In the genomic region with DNA sequence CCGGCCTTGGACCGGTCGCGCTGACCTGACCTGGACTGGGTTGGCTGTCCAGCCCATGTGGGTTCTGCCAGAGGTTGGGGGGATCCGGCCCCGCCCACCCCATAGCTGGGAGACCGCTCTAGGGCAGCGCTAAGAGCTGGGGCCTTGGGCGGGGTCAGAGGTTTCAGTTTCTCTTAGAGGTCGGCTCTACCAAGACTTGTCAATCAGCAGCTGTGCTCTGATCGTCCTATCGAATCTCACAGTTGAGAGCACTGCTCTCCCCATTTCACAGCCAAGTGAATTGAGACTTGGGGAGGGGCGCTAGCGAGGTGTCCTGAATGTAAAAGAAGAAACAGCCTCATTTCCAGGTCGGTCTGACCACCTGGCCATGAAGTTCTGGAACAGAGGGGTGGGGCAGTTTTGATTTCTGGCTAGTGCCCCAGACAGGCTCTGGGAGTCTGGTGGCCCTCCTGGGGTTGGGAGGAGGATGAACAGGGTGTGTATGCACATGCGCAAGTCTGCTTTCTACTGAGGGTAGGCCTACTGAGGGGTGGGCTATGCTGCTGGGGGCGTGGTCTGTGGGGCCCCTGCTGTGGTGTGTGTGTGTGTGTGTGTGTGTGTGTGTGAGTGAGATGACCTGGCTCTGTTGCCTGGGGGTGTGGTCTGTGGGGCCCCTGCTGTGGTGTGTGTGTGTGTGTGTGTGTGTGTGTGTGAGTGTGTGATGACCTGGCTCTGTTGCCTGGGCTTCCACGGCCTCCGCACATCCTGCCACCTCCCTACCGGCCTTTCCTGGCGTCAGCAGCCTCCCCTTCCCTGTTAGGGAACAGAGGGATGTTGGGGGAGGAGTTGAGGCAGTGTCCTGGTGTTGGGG, we compare ENCODE assay signal across 8 mouse cellular contexts. TPM values are rescaled to one million over a fixed set of nuclear protein-coding genes. Genes with fewer than 3 reads are reported as not detected.
A peak's percentile ranks its signal among the peaks of the same experiment; 100 is the strongest.
DNase-seq lines count a peak whose midpoint lies in the region; ATAC-seq and TF ChIP-seq lines count a peak whose summit lies in the region.

No protein-coding gene starts in this region.

- TF ChIP-seq CTCF in C2C12 (IDR thresholded peaks at IDR 0.05; ENCODE audit: control insufficient read depth, insufficient read depth, insufficient read length): no peak

- DNase-seq in NIH3T3 (ENCODE audit: low read depth): peak; percentile 90
- DNase-seq in kidney, adult 9 months: peak; percentile 60
- peak; percentile 75 for DNase-seq in lung, postnatal 10 days
- peak; percentile 63 for DNase-seq in retina, embryonic 14.5 days (ENCODE audit: low spot score)
- no peak for DNase-seq in layer of hippocampus, adult 11-12 months (ENCODE audit: low spot score)

- peaks cover 75% of the 10 kb centered on the region for H3K4me1 ChIP-seq in embryonic facial prominence, embryonic 13.5 days
- peaks cover 62% of the 10 kb centered on the region for H3K4me1 ChIP-seq in heart, embryonic 11.5 days (ENCODE audit: control insufficient read depth, insufficient read depth, low read length)

- H3K27me3 ChIP-seq in C2C12 (ENCODE audit: control insufficient read depth, insufficient read depth, insufficient read length): peaks cover 8% of the 10 kb centered on the region
- H3K27me3 ChIP-seq in embryonic facial prominence, embryonic 13.5 days: no peaks in the 10 kb centered on the region
- no peaks in the 10 kb centered on the region for H3K27me3 ChIP-seq in heart, embryonic 11.5 days (ENCODE audit: control insufficient read depth, insufficient read depth, low read length)

- peak overlapping the region; percentile 94 for H3K4me2 ChIP-seq in embryonic facial prominence, embryonic 13.5 days
- peak overlapping the region; percentile 71 for H3K4me2 ChIP-seq in heart, embryonic 11.5 days

- H3K9me3 ChIP-seq in embryonic facial prominence, embryonic 13.5 days: no peaks in the 10 kb centered on the region
- H3K9me3 ChIP-seq in heart, embryonic 11.5 days (replicated peaks; ENCODE audit: control insufficient read depth, low read length): no peaks in the 10 kb centered on the region

- H3K79me3 ChIP-seq in C2C12 (ENCODE audit: low read depth): peaks cover 6% of the 10 kb centered on the region

- ATAC-seq in embryonic facial prominence, embryonic 13.5 days (ENCODE audit: insufficient number of reproducible peaks, insufficient read depth, low FRiP score, low TSS enrichment, low read depth): peak; percentile 38
- ATAC-seq in heart, embryonic 11.5 days (replicated peaks; ENCODE audit: insufficient number of reproducible peaks, low FRiP score, low TSS enrichment): peak; percentile 58

- H3K79me2 ChIP-seq in C2C12 (ENCODE audit: control insufficient read depth, insufficient read depth): peaks cover 44% of the 10 kb centered on the region

- no peaks in the 10 kb centered on the region for H3K36me3 ChIP-seq in C2C12 (ENCODE audit: control insufficient read depth, insufficient read depth)
- H3K36me3 ChIP-seq in embryonic facial prominence, embryonic 13.5 days: peaks cover 16% of the 10 kb centered on the region
- H3K36me3 ChIP-seq in heart, embryonic 11.5 days (ENCODE audit: control insufficient read depth, insufficient read depth, low read length): no peaks in the 10 kb centered on the region

- peak overlapping the region; percentile 98 for H3ac ChIP-seq in C2C12 (ENCODE audit: control insufficient read depth, insufficient read length, low read depth)

- peak overlapping the region; percentile 78 for H3K4me3 ChIP-seq in C2C12 (ENCODE audit: insufficient read depth, poor library complexity, severe bottlenecking)
- H3K4me3 ChIP-seq in embryonic facial prominence, embryonic 13.5 days: peak overlapping the region; percentile 97
- peak overlapping the region; percentile 71 for H3K4me3 ChIP-seq in heart, embryonic 11.5 days (ENCODE audit: low read depth, low read length)

- under 1% methylated on average over 21 of the region's 21 CpGs for WGBS in embryonic facial prominence, embryonic 13.5 days
- under 1% methylated on average over 21 of the region's 21 CpGs for WGBS in heart, embryonic 11.5 days (ENCODE audit: insufficient replicate concordance)

- peak overlapping the region; percentile 90 for H3K27ac ChIP-seq in embryonic facial prominence, embryonic 13.5 days
- peak overlapping the region; percentile 91 for H3K27ac ChIP-seq in heart, embryonic 11.5 days (ENCODE audit: low read depth, low read length)

- peak overlapping the region; percentile 94 for H3K9ac ChIP-seq in embryonic facial prominence, embryonic 13.5 days
- peak overlapping the region; percentile 79 for H3K9ac ChIP-seq in heart, embryonic 11.5 days (ENCODE audit: low read depth, low read length)

TF ChIP-seq in C2C12, 6 proteins besides CTCF, POLR2A, EP300 and RAD21:
- TF ChIP-seq USF1 (IDR thresholded peaks at IDR 0.05; ENCODE audit: low read depth) (no peak), CEBPB (IDR thresholded peaks at IDR 0.05; ENCODE audit: low read depth) (no peak), MYOG (IDR thresholded peaks at IDR 0.05; ENCODE audit: control insufficient read depth, extremely low read depth, insufficient read length) (no peak), FOSL1 (IDR thresholded peaks at IDR 0.05; ENCODE audit: insufficient read depth, low read length, poor library complexity, severe bottlenecking) (no peak), MYOD1 (IDR thresholded peaks at IDR 0.05; ENCODE audit: control insufficient read depth, insufficient read length, low read depth) (no peak), MAX (IDR thresholded peaks at IDR 0.05) (peak; percentile 19)

RNA-seq across cellular contexts. Expression of a gene that starts 36.1 kb away (rescaled TPM):
- polyA plus RNA-seq in C2C12 (2012; fragmentation: generic; extraction: Trizol): 35.7 TPM
- 37.8 and 38.7 TPM in 2 replicates for polyA plus RNA-seq in embryonic facial prominence, embryonic 13.5 days (2015; fragmentation: Nextera tagmentation; extraction: Ambion mirVana)
- 49.5 and 57.8 TPM in 2 replicates for polyA plus RNA-seq in heart, embryonic 11.5 days (2014; fragmentation: Nextera tagmentation; extraction: Ambion mirVana)

RNA-seq across cellular contexts. Expression of a gene that starts 44.6 kb away (rescaled TPM):
- 111 TPM for polyA plus RNA-seq in C2C12 (2012; fragmentation: generic; extraction: Trizol)
- 533 and 546 TPM in 2 replicates for polyA plus RNA-seq in embryonic facial prominence, embryonic 13.5 days (2015; fragmentation: Nextera tagmentation; extraction: Ambion mirVana)
- polyA plus RNA-seq in heart, embryonic 11.5 days (2014; fragmentation: Nextera tagmentation; extraction: Ambion mirVana): 74.6 and 178 TPM in 2 replicates

RNA-seq across cellular contexts. Expression of a gene that starts 48.9 kb away (rescaled TPM):
- polyA plus RNA-seq in C2C12 (2012; fragmentation: generic; extraction: Trizol): 108 TPM
- polyA plus RNA-seq in embryonic facial prominence, embryonic 13.5 days (2015; fragmentation: Nextera tagmentation; extraction: Ambion mirVana): 54.1 and 57.4 TPM in 2 replicates
- 43.6 and 51.4 TPM in 2 replicates for polyA plus RNA-seq in heart, embryonic 11.5 days (2014; fragmentation: Nextera tagmentation; extraction: Ambion mirVana)

RNA-seq across cellular contexts. Expression of a gene that starts 57.1 kb away (rescaled TPM):
- polyA plus RNA-seq in C2C12 (2012; fragmentation: generic; extraction: Trizol): 18,755 TPM
- polyA plus RNA-seq in embryonic facial prominence, embryonic 13.5 days (2015; fragmentation: Nextera tagmentation; extraction: Ambion mirVana): 2,193 and 2,304 TPM in 2 replicates
- 541 and 566 TPM in 2 replicates for polyA plus RNA-seq in heart, embryonic 11.5 days (2014; fragmentation: Nextera tagmentation; extraction: Ambion mirVana)

RNA-seq across cellular contexts. Expression of a gene that starts 58.0 kb away (rescaled TPM):
- not detected for polyA plus RNA-seq in C2C12 (2012; fragmentation: generic; extraction: Trizol)
- polyA plus RNA-seq in embryonic facial prominence, embryonic 13.5 days (2015; fragmentation: Nextera tagmentation; extraction: Ambion mirVana): not detected in 2 replicates
- polyA plus RNA-seq in heart, embryonic 11.5 days (2014; fragmentation: Nextera tagmentation; extraction: Ambion mirVana): not detected in 2 replicates
